Mouse (Mus musculus): ENCODE data around the gene Elp1.

DNA sequence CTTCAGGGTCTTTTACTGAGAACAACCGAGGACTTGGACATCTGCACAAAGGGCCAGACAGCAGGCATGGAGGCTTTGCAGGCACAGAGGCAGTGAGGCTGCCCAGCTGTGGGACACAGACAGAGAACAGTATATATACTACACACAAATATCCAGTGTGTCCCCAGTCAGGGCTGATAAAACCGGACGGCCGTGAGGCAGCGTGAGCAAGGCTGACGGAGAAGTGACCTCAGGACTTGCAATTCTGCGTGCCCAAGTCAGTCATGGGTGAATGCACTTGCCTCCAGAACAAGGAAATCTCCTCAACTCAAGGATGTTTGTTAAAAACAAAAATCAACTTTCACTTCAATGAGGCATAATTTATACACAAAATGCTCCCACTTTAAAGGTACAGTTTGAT lies 29.9 kb upstream of the Elp1 start:
- TF ChIP-seq GATA1 (IDR thresholded peaks at IDR 0.05; ENCODE audit: borderline replicate concordance, low read length) (no peak), FLI1 (IDR thresholded peaks at IDR 0.05; ENCODE audit: low read length) (no peak)
